Mouse (Mus musculus): ENCODE results near the gene Spint1.

Gene Spint1

DNA sequence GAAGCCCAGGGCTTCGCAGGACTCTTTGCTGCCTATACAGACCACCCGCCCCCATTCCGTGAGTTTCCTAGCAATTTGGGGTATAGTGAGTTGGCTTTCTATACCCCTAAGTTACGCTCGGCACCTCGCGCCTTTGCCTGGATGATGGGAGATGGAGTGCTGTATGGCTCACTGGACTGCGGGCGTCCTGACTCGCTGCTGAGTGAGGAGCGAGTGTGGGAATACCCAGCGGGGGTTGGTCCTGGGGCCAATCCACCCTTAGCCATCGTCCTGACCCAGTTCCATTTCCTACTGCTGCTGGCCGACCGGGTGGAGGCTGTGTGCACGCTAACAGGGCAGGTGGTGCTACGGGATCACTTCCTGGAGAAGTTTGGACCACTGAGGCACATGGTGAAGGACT is 56.1 kb downstream of the Spint1 start:
- no peak for DNase-seq (ENCODE audit: extremely low spot score, low spot score)

DNA sequence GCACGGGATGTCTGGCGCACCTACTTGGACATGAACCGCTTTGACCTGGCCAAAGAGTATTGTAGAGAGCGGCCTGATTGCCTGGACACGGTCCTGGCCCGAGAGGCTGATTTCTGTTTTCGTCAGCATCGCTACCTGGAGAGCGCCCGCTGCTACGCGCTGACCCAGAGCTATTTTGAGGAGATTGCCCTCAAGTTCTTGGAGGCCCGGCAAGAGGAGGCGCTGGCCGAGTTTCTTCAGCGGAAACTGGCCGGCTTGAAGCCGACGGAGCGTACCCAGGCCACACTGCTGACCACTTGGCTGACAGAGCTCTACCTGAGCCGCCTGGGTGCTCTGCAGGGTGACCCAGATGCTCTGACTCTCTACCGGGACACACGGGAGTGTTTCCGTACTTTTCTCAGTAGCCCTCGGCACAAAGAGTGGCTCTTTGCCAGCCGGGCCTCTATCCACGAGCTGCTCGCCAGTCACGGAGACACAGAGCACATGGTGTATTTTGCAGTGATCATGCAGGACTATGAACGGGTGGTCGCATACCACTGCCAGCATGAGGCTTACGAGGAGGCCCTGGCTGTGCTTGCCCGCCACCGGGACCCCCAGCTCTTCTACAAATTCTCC is 56.7 kb downstream of the Spint1 start:
- no peak for DNase-seq (ENCODE audit: extremely low spot score, low spot score)

DNA sequence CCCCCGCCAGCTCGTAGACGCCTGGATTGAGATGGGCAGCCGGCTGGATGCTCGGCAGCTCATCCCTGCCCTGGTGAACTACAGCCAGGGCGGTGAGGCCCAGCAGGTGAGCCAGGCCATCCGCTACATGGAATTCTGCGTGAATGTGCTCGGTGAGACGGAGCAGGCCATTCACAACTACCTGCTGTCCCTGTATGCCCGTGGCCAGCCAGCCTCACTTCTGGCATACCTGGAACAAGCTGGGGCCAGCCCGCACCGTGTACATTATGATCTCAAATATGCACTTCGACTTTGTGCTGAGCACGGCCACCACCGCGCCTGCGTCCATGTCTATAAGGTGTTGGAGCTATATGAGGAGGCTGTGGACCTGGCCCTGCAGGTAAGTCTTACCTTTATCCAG is 57.2 kb downstream of the Spint1 start:
- DNase-seq (ENCODE audit: extremely low spot score, low spot score) = no peak

DNA sequence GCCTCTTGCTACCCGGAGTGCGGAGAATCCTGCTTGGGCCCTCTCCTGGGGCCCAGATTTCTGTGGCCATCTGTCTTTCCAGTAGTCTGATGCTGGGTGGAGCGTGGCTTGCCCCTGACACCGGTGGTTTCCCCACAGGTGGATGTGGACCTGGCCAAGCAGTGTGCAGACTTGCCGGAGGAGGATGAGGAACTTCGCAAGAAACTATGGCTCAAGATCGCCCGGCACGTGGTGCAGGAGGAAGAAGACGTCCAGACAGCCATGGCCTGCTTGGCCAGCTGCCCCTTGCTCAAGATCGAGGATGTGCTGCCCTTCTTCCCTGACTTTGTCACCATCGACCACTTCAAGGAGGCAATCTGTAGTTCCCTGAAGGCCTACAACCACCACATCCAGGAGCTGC is 59.6 kb downstream of the Spint1 start:
- DNase-seq (ENCODE audit: extremely low spot score, low spot score) = no peak

DNA sequence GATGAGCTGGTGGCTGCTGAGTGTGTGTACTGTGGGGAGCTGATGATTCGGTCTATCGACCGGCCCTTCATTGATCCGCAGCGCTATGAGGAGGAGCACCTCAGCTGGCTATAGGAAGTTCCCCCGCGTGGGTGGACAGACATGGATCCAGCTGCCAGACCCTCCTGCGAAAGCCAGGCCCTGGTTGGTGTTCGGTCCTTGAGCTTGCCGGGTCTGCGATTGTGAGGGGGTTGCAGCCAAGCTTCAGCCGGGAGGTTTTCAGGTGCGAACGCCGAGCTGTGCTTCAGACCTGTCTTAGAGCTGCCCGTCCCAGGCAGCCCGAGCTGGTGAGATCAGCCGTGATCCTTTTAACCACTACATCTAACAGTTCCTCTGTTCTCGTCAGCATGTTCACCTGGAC is 60.3 kb downstream of the Spint1 start:
- DNase-seq (ENCODE audit: extremely low spot score, low spot score) = no peak

DNA sequence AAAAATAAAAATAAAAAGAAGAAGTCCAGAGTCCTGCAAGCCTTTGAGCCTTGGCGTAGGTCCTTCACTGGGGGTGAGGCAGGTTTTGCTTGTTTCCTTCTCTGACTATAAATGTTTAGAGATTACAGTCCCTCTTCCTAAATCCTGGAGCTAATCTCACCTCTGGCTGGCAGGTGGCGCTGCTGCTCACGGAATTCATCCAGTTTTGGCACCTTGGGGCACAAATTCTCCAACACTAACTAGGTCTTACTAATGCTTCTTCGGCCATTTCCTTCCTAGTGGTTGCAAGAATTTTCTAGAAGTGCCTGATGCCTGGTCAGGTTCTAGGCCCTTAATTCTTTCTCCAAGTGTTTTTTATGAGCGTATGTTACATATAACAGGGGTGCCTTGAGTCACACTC is 61.2 kb downstream of the Spint1 start:
- DNase-seq (ENCODE audit: extremely low spot score, low spot score) = no peak

DNA sequence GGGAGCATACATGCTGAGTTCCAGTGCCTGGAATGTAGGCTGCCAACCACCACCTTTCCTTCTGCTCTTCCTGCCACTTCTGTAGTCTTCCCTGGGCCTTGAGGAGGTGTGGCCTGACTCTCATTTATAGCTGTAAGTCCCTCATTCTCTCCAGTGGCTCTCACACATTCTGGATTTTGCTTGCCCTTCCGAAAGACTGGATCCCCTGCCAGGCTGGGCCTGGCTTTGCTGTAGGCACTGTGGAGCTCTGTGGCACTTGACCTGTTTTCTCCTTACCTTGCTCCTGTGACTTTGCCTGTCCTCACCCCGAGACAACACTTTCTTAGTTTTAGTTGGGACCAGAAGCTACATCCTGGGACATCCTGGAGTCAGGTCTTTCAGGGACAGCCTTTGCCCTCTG is 61.7 kb downstream of the Spint1 start:
- DNase-seq (ENCODE audit: extremely low spot score, low spot score) = no peak

Measured in neural tube, embryonic 10.5 days (tissue).